Mouse (Mus musculus) cerebellum, postnatal 25 days (tissue): ENCODE results near the gene Gm3727.
"Not testable (repeated sequence)": the region's sequence is repeated elsewhere in the genome, so short reads cannot be mapped to it uniquely, and the experiment has no call there.

Experiments used
- DNase-seq, 2 experiments: peaks; one replicate each; pipeline ENCODE4 v3.0.0; 2021; ENCODE audit warnings: mixed read lengths in 2 of 2

Gm3727 gene

DNA sequence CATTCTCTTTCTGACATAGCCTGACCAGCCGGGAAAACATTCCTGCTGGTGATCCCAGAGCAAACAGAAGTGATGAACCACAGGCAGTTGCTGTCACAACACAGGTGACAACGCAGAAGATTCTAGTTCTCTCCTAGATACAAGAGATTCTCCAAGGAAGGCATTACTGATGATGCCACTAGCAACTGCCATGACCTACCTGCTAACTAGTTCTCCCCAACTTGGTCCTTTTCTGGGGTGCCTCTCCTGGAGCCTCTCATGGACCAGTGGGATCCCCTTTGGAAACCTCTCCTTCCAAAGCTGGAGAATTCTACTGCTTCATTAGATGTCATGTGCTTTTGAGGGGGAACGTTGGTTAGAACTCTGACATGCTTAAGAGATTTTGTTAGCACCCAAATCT is at the start of gene Gm3727:
TSS of gene Gm3727 (minus strand) at position 101 of the 400 bp plus-strand sequence.
- not testable (repeated sequence) for DNase-seq

DNA sequence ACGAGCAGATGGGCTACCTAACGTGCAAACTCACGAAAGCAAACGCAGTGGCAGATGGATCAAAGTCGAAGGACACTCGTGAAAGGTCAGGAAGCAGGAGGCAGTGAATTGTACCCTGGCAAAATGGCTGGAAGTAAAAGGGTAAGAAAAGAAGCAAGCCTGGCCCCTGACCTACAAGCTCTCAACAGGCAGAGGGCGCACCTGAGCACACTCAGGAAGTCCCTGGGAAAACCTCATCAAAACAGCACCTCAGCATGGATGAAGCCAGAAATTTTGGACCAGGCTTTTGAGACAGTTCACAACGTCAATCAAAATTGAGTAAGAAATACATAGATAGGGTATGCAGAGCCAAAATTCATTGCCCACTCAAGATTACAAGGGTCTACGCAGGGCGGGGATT is 21.0 kb downstream of the Gm3727 start:
- peak in 1 of 2 experiments; percentile 5 for DNase-seq
